Mouse (Mus musculus) heart, embryonic 16.5 days (tissue): ENCODE results near the gene Olfr654. TPM values are rescaled to one million over a fixed set of nuclear protein-coding genes. Genes with fewer than 3 reads are reported as not detected.

Experiments
- ATAC-seq: fragments of 200-750 bp; cut with Nextera tagmentation; replicated peaks from 2 replicates; pipeline ENCODE4 v1.8.0; 2017; ENCODE audit warnings: moderate number of reproducible peaks; ENCODE audit not compliant: insufficient read depth, low FRiP score; ENCODE audit errors: extremely low read depth
- H3K27ac ChIP-seq: fragments of 300-500 bp; sonication (generic); 2 replicates; pipeline ENCODE4 v1.5.1; 2014; ENCODE audit warnings: mild to moderate bottlenecking, low read length, control low read depth, moderate library complexity
- H3K27me3 ChIP-seq: fragments of 300-500 bp; sonication (generic); 2 replicates; pipeline ENCODE4 v1.6.1; 2014; ENCODE audit warnings: low read length, mixed read lengths; ENCODE audit not compliant: control insufficient read depth, insufficient read depth
- H3K36me3 ChIP-seq: fragments of 300-500 bp; sonication (generic); 2 replicates; pipeline ENCODE4 v1.6.1; 2014; ENCODE audit not compliant: control insufficient read depth, insufficient read depth
- H3K4me1 ChIP-seq: fragments of 300-500 bp; sonication (generic); 2 replicates; pipeline ENCODE4 v1.6.1; 2014; ENCODE audit warnings: low read length, mixed read lengths; ENCODE audit not compliant: control insufficient read depth, insufficient read depth
- H3K4me2 ChIP-seq: fragments of 300-500 bp; sonication (generic); 2 replicates; pipeline ENCODE4 v1.6.1; 2014; ENCODE audit warnings: low read depth, mild to moderate bottlenecking, control low read depth, low read length
- H3K4me3 ChIP-seq: fragments of 300-500 bp; sonication (generic); 2 replicates; pipeline ENCODE4 v1.5.1; 2014; ENCODE audit warnings: mild to moderate bottlenecking, control low read depth, low read length
- H3K9ac ChIP-seq: fragments of 300-500 bp; sonication (generic); 2 replicates; pipeline ENCODE4 v1.6.1; 2014; ENCODE audit warnings: low read length, control low read depth
- H3K9me3 ChIP-seq: fragments of 300-500 bp; sonication (generic); replicated peaks from 2 replicates; pipeline ENCODE4 v1.6.1; 2016; ENCODE audit warnings: low read length; ENCODE audit not compliant: control insufficient read depth
- WGBS: fragments of 180-500 bp; shearing (Covaris S2); extraction: QIAGEN DNeasy Blood & Tissue Kit; methylation state at CpG from one replicate; pipeline ENCODE4 v1.1.7; 2014; 5-methylcytosine and 5-hydroxymethylcytosine counted together
- polyA plus RNA-seq: library from polyadenylated mRNA; unstranded; fragments of >200 nt; fragmentation: Nextera tagmentation; extraction: Ambion mirVana; gene quantifications from 2 replicates; pipeline ENCODE4 v1.2.1, GENCODE M21; 2015

The Olfr654 gene
- polyA plus RNA-seq, 1 experiment from 2014 or later: not detected

- 6% methylated on average over 3 of the region's 3 CpGs for WGBS
- no peak overlapping the region for H3K9ac ChIP-seq
- H3K4me2 ChIP-seq: no peak overlapping the region
- H3K36me3 ChIP-seq: no peaks in the 10 kb centered on the region
- no peaks in the 10 kb centered on the region for H3K9me3 ChIP-seq
- H3K4me1 ChIP-seq: no peaks in the 10 kb centered on the region
- ATAC-seq: no peak
- H3K4me3 ChIP-seq: no peak overlapping the region
- H3K27me3 ChIP-seq: no peaks in the 10 kb centered on the region
- no peak overlapping the region for H3K27ac ChIP-seq
Measured at GRCm38 (mm10) chr7:104603173-104603572, 16.3 kb downstream of the Olfr654 start.

DNA sequence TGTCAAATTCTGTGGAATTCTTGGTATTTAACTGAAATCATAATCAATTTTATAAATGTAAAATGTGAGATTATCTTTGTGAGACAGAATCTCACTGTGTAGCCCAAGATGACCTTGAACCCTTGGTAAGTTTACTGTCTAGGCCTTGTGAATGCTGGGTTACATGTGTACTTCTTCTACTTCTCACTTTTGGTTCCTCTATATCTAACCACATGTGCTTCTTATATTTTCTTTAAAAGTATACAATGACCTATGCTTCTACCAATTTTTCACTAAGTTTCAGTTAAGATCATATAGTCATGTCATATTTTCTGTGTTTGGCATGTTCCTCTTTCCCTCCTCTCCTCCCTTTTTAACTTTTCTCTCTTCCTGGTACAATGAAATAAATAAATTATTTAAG, 17.9 kb downstream of the Olfr654 start:
- H3K4me3 ChIP-seq: no peak overlapping the region
- H3K4me2 ChIP-seq: no peak overlapping the region
- H3K9me3 ChIP-seq: no peaks in the 10 kb centered on the region
- no peak for ATAC-seq
- no peaks in the 10 kb centered on the region for H3K27me3 ChIP-seq
- no peaks in the 10 kb centered on the region for H3K36me3 ChIP-seq
- no peak overlapping the region for H3K27ac ChIP-seq
- H3K9ac ChIP-seq: no peak overlapping the region
- H3K4me1 ChIP-seq: no peaks in the 10 kb centered on the region

- Histone ChIP-seq H3K36me3 (no peaks in the 10 kb centered on the region), H3K27ac (no peak within 1 kb of the TSS), H3K4me3 (no peak within 1 kb of the TSS), H3K27me3 (no peaks in the 10 kb centered on the region), H3K4me2 (no peak within 1 kb of the TSS), H3K9ac (no peak within 1 kb of the TSS), H3K4me1 (no peaks in the 10 kb centered on the region), H3K9me3 (0 out of 2 replicates have a peak, but pooled peaks cover 2% of the 10 kb centered on the region)
- no peak for ATAC-seq
- WGBS: 67% methylated on average over 4 of the region's 4 CpGs
Measured at GRCm38 (mm10) chr7:104613655-104614054, 26.8 kb downstream of the Olfr654 start, which contains the start of gene Olfr656. Gene Olfr656, plus strand, starts transcription at chr7:104613955.

GRCm38 (mm10) chr7:104624494-104624893, 37.7 kb downstream of the Olfr654 start, which contains the start of gene Olfr657:
Gene Olfr657, plus strand, starts transcription at chr7:104624794.
- ATAC-seq: no peak
- Histone ChIP-seq H3K4me1 (no peaks in the 10 kb centered on the region), H3K36me3 (no peaks in the 10 kb centered on the region), H3K4me3 (no peak within 1 kb of the TSS), H3K4me2 (no peak within 1 kb of the TSS), H3K9me3 (no peaks in the 10 kb centered on the region), H3K9ac (no peak within 1 kb of the TSS), H3K27ac (no peak within 1 kb of the TSS), H3K27me3 (no peaks in the 10 kb centered on the region)

Other genes with a start within 250 kb of the Olfr654 start
- 2.2 and 2.9 TPM in 2 replicates for gene Trim12c, start 233.7 kb upstream of the Olfr654 start, polyA plus RNA-seq
- gene Trim30b, start 217.1 kb upstream of the Olfr654 start, polyA plus RNA-seq: 0.05 and 0.07 TPM in 2 replicates
- gene Trim30c, start 186.2 kb upstream of the Olfr654 start, polyA plus RNA-seq: 0.11 and 0.26 TPM in 2 replicates
- 1.3 and 2.2 TPM in 2 replicates for gene Trim30a, start 121.8 kb upstream of the Olfr654 start, polyA plus RNA-seq
- 0.41 and 0.95 TPM in 2 replicates for gene Trim30d, start 79.2 kb upstream of the Olfr654 start, polyA plus RNA-seq
- gene Olfr651, start 36.9 kb upstream of the Olfr654 start, polyA plus RNA-seq: not detected in 2 replicates
- not detected in 2 replicates for gene Olfr652, start 26.1 kb upstream of the Olfr654 start, polyA plus RNA-seq
- gene Olfr653, start 9.7 kb upstream of the Olfr654 start, polyA plus RNA-seq: not detected in 2 replicates
- gene Olfr655, start 14.8 kb downstream of the Olfr654 start, polyA plus RNA-seq: not detected in 2 replicates
- not detected in 2 replicates for gene Olfr656, start 26.9 kb downstream of the Olfr654 start, polyA plus RNA-seq
- gene Olfr657, start 37.8 kb downstream of the Olfr654 start, polyA plus RNA-seq: not detected in 2 replicates
- gene Olfr658, start 60.3 kb downstream of the Olfr654 start, polyA plus RNA-seq: not detected in 2 replicates
- not detected in 2 replicates for gene Olfr659, start 79.7 kb downstream of the Olfr654 start, polyA plus RNA-seq
- not detected in 2 replicates for gene Olfr661, start 99.5 kb downstream of the Olfr654 start, polyA plus RNA-seq
- not detected in 2 replicates for gene Usp17le, start 190.4 kb downstream of the Olfr654 start, polyA plus RNA-seq